Mouse (Mus musculus): ENCODE data around the gene Siah1b.
A peak's percentile ranks its signal among the peaks of the same experiment; 100 is the strongest.

Siah1b gene

DNA sequence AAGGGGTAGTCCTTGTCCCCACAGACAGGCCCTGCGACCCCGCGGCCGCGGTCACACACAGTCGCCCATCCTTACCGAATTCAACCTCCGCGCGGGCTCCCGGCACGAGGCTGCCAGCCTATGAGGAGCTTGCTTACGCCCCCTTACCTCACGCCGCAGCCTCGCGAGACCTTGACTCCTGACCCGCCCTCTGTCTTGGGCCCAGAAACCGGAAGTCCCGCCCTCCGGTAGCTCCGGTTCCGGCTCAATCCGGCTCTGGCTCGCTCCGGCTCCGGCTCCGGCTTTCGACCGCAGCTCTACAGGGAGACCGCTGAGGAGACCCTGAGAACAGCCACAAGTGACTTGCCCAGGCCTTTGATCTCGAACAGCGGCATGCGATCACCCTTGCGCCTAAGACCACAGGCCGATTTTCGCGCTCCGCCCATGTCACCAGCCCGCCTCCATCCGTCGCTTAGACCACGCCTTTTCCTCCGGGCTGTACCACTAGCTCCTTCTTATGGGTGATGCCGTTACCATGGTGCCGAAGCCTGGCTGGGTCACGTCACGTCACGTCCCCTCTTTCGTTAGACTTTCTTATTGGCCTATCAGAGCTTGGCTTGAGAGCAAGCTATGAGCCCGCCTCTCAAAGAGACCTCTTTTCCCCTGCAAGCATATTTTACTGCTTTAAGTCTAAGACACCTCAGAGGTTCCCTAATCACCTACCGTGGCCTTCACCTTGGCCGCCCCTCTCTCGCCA lies at the start of gene Siah1b:
TSS of gene Siah1b (minus strand) at position 454 of the 736 bp plus-strand sequence.
- peak; percentile 93 for DNase-seq (ENCODE audit: inconsistent ontology term)

DNA sequence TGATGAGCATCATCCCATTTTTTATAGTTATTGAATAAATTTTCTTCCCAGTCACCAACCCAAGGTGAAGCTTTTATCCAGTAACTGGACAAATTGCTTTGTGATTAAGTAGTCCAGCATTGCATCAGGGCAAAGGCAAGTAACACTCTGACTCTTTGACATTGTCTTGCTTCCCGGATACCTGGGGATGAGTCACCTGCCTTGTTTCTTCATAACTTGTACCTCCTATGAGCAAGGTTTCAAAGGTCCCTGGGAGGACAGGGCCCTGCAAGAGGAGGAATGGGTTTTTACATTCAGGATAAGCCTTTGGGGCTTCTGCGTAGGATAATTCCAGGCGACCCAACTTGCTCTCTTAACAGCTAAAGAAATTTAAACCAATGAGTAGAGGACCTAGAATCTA lies 47.6 kb upstream of the Siah1b start:
- DNase-seq (ENCODE audit: inconsistent ontology term) = no peak

GRCm38 (mm10) chrX:164113744-164114143 lies 37.5 kb upstream of the Siah1b start:
- DNase-seq (ENCODE audit: inconsistent ontology term) = no peak

- no peak for DNase-seq (ENCODE audit: inconsistent ontology term)
Measured at GRCm38 (mm10) chrX:164111146-164111545, 34.9 kb upstream of the Siah1b start.

- DNase-seq (ENCODE audit: inconsistent ontology term) = no peak
Measured at GRCm38 (mm10) chrX:164102656-164103055, 26.4 kb upstream of the Siah1b start.

- no peak for DNase-seq (ENCODE audit: inconsistent ontology term)
Measured at GRCm38 (mm10) chrX:164102198-164102597, 25.9 kb upstream of the Siah1b start.

GRCm38 (mm10) chrX:164101483-164101882 lies 25.2 kb upstream of the Siah1b start:
- DNase-seq (ENCODE audit: inconsistent ontology term) = peak; percentile 49

DNA sequence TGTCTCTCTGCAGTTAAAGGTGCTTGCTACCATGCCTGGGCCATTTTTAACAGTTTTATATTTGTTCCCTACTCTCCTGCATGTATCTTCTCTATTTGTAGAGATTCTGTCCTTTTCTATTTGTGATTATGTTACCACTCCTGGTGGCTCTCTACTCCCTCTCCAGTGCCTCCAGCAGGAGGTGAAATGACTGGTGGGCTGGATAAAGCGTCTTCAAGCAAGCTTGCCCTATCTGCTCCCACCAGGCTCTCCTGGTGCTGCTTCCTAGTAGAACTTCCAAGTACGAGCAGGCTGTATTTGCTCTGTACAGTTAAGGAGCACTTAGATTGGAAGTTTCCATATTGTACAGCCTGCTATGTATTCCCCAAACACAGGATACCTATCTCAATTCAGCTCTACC lies 19.5 kb upstream of the Siah1b start:
- no peak for DNase-seq (ENCODE audit: inconsistent ontology term)

DNA sequence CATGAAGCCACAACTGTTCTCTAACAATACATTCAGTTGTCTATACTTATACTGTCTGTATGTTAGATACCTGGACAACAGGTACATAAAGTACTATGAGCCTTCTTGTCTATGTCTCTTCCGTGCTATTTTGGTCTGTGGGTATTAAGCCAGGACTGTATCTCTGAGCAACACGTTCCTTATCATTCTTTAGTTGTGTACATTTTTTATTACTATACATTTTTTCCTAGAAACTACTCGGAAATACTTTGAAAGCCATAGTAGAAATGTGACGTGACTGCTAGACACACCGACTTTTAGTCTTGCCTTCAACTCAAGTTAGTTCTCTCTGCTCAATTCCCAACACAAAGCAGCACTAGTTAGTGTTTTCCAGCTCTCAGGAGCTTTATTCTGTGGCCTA lies 17.1 kb upstream of the Siah1b start:
- no peak for DNase-seq (ENCODE audit: inconsistent ontology term)

GRCm38 (mm10) chrX:164092300-164093169 lies 16.2 kb upstream of the Siah1b start:
- no peak for DNase-seq (ENCODE audit: inconsistent ontology term)

DNA sequence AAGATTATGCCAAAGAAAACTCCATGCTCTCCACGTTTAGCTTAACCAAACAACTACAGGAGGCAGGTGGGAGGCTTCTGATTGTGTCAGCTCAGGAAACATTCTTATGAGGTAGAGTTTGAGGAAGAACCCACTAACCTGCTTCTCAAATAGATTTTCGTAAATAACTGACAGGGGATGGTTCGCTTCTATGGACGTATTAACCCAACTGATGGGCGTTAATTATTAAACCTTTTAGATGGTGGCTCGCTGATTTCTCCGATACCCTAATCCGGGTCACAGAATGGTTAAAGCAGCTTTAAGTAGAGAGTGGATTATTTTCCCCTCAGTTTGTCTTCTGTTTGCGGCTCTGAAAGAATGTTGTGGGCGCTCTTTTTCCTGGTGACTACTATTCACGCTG lies 13.6 kb upstream of the Siah1b start:
- DNase-seq (ENCODE audit: inconsistent ontology term) = no peak

DNA sequence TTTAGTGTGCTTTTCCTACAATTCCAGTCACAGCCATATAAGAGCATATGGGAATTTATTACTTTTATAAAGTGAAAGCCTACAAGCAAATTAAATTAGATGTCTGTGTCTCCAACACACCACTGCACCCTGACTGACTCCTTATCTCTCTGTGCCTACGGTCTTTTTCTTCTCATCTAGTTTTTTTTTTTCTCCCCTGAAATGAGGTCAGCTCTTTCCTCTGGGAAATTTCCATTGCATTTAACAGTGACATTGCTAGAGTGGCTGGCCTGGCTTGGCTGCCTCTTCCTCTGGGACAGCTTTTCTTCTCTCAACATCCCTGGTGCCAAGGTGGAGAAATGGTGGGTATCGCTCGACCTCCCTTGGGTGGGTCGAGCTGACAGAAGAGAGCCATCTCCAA lies 12.3 kb upstream of the Siah1b start, which contains the start of gene Cltrn:
TSS of gene Cltrn (plus strand) at position 249 of the 400 bp plus-strand sequence.
- no peak for DNase-seq (ENCODE audit: inconsistent ontology term)

DNA sequence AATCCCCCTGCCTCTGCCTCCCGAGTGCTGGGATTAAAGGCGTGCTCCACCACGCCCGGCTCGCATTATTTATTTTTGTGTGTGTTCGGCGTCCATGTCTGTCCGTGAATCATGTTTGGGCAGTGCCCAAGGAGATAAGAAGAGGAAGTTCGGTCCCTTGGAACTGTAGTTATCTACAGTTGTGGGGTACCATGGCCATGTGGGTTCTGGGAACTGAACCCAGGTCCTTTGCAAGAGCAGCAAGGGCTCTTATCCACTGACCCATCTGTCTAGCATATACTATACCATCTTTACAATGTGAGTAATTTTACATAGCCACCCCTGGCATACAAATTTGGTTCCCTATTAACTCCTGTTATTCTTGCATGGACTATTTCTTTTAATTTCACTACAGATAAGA lies 5.7 kb upstream of the Siah1b start:
- DNase-seq (ENCODE audit: inconsistent ontology term) = no peak

DNA sequence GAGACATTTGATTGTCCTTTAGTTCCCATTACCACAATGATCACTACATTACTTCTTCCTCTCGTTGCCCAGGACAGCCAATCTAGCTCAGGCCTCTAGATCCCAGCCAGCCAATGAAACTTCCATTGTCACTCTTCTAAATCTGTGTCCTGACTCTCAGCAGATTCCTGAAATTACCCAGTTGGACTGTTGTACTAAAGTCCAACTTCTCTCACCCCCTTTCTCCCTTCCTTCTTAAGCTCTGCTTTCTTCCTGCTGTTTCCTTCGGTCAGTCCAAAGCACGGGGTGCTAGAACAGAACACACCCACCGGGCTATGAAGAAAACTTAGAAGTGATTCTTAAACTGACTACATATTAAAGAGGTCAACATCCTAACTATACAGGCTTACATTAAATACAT lies 7.3 kb downstream of the Siah1b start:
- DNase-seq (ENCODE audit: inconsistent ontology term) = no peak

DNA sequence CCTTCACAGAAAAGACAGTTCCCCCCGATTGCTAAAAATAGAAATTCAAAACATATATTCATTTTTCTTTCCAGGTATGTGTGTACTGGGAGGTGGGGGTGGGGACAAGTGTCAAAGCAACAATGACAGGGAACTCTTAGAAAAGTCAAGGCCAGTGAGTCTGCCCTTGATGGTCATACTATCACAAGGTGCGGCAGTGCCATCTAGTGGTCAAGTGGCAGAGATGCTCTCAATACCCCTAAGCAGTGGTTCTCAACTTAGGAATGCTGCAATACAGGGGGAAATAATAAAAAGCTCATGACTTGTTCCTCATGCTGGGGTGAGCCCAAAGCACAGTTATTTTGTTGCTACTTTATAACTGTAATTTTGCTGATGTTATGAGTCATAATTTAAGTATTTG lies 10.1 kb downstream of the Siah1b start:
- peak; percentile 30 for DNase-seq (ENCODE audit: inconsistent ontology term)

- no peak for DNase-seq (ENCODE audit: inconsistent ontology term)
Measured at GRCm38 (mm10) chrX:164059070-164059469, 17.2 kb downstream of the Siah1b start.

GRCm38 (mm10) chrX:164058523-164058922 lies 17.8 kb downstream of the Siah1b start:
- no peak for DNase-seq (ENCODE audit: inconsistent ontology term)

DNA sequence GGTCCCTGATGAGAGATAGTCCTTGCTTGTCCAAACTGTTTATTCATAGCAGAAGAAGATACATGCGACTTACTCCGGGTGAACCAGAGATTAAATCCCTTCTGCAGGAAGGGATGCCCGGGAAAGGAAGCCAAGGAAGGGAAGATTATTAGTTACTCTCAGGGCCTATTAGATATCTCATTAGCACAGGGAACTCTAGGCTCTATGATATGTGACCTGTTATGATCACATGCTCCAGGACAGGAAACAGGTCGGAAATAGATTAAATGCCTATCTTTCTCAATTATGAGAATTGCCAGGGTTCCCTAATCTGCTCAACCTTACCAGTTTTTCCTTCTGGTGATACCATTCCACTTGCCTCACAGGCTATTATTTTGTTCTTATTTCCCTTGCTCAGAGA lies 20.6 kb downstream of the Siah1b start:
- DNase-seq (ENCODE audit: inconsistent ontology term) = no peak

GRCm38 (mm10) chrX:164046736-164047135 lies 29.6 kb downstream of the Siah1b start:
- no peak for DNase-seq (ENCODE audit: inconsistent ontology term)

DNA sequence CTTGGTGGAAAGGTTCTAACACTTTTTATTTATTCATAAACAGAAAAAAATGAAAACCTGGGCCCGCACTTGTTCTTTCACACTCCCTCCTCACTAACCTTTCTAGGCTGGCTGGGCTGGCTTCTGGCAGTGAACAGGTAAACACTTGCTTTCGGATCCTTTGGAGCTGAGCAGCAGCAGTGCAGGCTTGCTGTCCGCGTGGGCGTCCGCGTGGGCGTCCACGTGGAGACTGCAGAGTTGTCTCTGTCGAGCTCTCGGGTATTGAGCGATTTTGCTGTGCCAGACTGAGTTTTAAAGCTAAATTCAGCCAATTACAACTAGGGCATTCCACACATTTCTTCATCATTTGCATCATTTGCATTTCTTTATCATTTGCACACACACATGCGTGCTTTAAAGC lies 34.2 kb downstream of the Siah1b start:
- no peak for DNase-seq (ENCODE audit: inconsistent ontology term)

DNA sequence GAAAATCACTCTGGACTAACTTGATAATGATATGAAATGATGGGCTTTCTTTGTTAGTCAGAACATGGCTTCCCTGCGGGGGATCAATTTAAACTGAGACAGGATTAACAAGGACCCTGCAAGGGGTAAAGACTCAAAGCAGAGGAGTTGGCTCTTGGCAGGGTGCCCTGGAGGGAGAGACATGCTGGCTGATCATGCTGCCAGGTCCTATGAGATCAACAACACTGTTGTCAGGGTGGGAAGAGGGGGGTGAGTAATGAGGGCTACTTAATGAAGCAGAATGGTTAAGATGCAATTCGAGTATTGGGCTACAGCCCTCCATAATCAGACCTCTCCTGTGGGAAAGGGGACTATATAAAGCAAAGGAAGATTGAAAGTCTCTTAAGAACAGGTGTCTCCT lies 37.4 kb downstream of the Siah1b start:
- DNase-seq (ENCODE audit: inconsistent ontology term) = peak; percentile 67

DNA sequence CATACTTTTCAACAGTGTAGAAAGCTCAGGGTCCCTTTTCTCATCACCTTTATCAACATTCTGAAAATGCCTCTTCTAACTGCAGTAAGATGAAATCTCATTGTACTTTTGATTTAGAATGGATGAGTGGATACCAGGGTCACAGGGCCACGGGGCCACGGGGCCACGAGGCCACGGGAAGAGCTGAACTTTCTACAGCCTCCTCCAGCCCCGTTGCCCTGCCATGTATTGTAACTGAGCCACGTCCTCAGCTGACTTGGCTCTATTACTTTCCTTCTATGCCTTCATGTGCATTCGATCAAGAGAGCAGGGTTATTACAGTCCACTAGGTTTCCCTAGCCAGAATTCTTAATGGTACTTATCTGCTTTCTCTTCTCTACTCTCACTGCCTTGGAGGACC lies 40.4 kb downstream of the Siah1b start:
- DNase-seq (ENCODE audit: inconsistent ontology term) = no peak

DNA sequence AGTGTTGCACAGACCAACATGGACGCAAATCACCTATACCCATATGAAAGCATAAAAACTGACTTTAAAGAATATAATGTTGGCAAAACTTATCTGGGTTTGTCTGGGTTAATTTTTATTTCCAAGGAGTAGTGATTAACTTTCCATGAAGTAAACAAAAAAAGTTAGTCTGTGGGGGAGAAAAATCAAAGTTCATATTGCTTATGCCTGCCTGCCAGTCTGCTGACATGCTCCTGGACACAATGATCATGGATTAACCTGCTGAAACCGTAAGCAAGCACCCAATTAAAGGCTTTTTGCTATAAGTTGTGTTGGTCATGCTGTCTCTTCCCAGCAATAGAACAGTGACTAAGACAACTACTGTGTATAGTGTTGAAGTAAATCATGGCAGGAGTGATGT lies 40.9 kb downstream of the Siah1b start:
- DNase-seq (ENCODE audit: inconsistent ontology term) = no peak
